Mouse (Mus musculus) heart, adult 9 months (tissue): ENCODE data around the gene Tenm2.

ENCODE experiments used
- DNase-seq, 2 experiments: peaks; one replicate each; pipeline ENCODE4 v3.0.0; 2022; ENCODE audit warnings: low spot score in 2 of 2

Tenm2 gene

DNA sequence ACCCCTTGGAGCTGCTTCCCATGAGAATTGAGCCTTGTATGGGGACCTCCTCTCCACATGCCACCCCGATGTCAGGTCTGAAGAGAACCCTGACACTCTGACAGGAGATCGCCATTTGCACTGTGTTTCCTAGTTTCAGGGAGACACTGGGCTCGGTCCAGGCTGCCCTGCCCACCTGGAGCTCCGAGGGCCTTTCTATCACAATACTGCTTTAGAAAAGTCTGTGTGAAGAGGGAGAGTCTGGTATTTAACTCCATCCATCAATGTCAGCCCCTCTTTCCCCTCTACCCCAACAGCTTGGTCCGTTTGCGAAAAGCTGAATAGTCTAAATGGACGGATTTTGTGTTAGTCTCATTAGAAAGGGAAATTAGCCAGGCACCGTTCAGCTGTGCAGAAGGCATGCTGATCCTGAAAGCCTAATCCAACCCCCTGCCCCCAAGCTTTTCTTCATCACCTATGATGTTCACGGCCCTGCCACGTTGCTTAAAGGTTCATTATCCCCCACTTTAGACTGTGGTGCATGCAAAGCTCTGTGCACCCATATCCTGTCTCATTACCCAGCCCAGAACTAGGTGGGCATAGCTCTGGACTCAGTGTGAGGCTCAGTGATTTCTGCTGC, 538.6 kb downstream of the Tenm2 start:
- no peak for DNase-seq

DNA sequence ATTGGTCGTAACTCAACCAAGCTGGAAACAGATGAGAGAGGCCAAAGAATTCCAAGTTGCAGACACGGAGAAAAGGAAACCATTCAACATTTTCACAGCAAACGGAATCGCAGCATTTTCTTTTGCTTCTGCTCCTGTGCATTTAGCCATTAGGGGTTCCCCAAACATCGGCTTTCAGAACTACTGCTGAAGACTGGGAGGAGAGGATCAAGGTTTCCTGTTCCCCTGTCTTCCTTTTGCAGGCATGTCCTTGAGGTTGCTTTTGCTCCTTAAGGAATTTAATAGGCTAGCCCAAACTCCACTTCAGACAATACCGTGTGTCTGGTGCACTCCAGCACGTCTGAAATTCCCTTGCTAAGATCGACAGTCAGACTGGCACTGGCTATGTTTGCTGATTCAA, 541.0 kb downstream of the Tenm2 start:
- DNase-seq, result no peak

DNA sequence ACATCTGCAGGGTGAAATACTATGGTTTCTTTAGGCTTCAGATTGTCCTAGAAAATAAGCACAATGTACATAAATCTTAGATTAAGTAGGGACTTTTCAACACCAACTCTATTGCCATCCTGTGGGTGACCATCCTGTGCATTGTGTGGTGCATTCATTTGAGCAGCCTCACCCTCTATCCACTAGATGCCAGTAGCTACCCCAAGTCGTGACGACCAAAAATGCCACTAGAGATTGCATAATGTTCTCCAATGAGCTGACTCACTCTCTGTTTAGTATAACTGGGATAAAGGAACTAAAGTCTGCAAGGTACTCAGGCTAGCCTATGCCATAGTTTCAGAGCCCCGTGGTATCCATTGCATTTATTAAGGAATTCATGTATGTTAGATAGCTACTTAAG, 543.1 kb downstream of the Tenm2 start:
- no peak for DNase-seq

DNA sequence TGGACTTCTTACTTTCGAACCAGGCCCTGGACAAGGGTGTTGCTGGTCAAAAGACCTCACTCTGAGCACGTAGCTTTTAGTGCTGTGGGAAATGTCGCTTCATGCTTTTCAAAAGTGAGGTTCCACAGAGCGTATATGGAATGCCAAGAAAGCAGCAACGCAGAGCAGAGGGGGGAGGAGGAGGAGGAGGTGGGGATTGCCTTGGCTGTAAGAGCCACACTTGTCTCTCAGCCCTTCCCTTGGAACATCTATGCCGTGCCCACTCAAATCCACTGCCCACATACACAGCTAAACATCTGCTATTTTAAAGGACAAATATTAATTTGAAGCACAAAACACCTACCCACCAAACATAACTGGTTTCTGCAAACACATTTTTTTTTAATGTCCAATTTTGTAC, 544.9 kb downstream of the Tenm2 start:
- no peak for DNase-seq

DNA sequence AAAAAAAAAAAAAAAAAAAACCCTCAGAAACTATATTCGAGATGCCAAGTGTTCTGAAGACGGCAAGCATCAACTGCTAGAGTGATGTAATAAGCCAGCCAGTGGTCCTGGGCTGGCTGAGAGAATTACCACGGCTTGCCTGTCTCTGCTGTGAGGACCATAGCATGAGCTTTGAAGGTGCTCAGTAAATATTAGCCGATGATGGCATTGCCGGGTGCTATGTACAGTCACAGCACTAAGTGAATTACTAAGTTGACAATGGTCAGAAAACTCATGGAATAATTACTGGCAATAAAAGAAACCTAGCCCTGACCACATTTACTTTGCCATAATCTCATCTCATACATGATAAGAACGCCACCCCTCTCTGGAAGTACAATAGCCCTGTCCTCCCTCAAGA, 549.5 kb downstream of the Tenm2 start:
- DNase-seq, result no peak

DNA sequence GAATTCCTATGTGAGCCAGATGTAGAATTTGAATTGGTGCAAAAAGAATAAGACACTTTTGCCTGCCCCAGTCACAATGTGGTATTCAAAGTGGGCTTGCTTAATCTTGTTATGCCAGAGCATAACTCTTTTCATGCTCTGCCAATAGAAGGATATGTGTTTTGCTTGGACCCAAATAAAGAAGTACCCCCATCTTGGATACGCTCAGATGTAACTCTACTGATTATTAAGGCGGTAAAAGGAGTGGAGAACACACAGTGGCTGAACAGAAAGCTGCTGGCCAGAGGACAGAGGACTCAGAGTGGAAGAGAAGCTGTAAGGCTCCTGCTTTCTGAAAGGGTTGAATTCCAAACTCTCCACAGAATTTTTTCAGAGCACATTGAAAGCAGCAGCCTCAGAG, 556.4 kb downstream of the Tenm2 start:
- DNase-seq, result no peak

DNA sequence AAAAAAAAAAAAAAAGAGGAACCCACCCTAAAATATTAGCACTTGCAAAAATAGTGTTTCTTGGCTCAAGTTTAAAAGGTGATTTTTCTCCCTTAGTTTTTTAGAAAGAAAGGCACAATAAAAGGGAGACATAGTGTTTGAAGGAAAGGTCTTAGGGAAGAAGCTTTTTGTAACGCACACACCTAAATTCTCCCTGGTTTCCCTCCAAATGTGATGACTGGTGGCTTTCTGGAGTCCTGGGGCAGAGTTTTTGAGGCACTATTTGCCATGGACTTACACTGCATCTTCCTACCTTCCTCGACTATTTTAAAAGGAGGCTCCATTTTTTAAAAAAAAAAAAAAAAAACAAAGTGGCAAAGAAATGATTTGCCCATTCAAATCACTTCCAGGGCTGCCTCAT, 557.2 kb downstream of the Tenm2 start:
- DNase-seq, result no peak

DNA sequence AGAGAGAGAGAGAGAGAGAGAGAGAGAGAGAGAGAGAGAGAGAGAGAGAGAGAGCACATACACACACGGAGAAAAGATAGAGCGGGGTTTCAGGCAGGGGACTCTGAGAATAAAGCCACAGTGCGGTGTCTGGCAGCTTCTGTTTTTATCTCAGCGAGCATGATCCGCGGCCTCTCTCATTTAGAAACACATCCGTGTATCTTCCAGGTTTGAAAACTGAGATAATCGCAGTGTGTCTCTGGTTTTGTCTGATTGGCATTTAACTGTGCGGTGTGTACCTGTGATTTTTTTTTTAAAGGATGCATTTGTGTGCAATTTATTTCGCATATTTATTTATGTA, 557.7 kb downstream of the Tenm2 start:
- DNase-seq, result no peak

DNA sequence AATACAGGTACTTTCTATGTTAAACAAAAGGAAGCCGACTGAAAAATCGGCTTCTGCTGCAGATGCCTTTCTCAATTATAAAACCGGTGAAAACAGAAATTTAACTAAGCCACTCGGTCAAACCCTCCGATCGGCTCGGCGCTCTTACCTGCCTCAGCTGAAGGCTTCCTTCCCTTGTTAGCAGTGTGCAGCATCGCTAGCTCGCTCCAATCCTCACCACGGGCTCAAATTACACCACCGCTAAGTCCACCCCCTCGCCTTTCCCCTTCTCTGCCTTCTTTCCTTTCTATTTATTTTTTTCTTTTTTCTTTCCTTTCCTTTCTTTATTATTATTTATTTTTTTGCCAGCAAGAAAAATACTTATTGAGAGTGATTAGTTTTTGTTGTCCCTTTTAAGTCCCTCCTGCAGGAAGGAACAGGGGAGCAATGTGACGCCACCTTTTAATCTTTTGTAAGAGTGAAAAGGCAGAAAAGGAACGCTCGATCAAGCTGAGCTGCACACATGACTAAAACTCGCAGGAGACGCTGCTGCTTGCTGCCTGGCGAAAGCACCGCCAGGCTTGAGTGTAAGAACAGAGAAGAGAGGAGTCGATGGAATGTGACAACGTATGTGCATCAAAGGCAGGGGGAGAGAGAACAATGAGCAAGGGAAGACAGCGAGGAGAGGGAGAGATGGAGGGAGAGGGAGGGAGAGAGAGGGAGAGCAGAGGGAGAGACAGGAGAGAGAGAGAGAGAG, 558.3 kb downstream of the Tenm2 start:
- no peak for DNase-seq

DNA sequence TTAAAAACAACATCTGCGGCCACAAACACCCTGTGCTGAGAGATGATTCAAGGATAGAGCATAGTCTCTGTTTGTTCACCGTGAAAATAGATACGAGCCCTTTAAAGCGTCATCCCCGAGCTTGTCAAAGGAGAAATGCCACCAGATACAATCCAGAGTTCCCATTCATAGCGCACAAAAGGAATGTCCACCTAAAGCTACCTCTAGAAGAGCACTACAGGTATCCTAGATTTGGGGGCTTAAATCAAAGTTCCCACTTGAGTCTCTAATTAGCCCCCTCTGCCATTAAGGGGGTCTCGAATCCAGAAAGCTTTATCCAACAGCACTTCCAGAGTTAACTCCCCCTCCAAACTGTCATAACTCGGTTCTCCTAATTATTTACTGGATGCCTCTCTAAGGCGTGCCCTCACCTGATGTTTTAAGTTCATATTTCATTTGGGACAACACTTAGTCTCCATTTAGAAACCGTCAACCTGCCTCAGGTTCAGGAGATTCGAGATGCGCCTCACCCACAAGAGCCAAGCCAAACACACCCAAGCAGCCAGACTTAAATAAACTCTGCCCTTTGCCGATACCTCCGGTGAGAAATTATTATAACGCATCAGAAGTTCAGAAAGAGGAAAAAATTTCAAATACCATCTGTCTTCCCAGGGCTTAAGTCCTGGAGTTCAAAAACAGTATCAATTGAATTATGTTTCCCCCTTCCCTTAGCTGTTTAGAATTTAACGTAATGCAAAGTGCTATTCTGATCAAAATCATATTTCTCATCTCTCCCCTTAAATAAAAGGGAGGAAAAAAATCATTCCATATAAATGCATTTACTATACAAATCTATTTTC, 559.1 kb downstream of the Tenm2 start:
- DNase-seq, result no peak

DNA sequence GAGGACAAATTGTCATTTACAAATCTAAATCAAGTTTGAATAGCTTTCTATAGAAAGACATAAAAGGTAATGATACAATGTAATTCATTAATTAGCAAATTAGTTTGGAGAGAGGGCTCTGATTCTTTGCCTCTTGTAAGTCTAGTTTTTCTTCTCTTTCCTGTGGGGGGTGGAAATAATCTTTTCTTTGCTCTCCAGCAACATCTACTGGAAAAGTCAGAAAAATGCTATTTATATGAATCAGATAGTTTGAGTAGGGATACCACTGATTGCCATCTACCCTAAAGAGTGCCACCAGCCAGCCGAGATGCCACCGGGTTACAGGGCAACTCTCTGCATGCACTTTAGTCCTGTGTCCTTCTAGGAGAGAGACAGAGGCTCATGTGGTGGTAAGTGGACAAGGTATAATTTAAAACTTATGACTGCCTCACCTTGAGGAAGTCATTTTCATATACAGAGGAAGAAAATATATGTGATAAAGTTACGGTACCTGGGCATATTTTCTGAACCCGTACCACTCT, 560.8 kb downstream of the Tenm2 start:
- no peak for DNase-seq

DNA sequence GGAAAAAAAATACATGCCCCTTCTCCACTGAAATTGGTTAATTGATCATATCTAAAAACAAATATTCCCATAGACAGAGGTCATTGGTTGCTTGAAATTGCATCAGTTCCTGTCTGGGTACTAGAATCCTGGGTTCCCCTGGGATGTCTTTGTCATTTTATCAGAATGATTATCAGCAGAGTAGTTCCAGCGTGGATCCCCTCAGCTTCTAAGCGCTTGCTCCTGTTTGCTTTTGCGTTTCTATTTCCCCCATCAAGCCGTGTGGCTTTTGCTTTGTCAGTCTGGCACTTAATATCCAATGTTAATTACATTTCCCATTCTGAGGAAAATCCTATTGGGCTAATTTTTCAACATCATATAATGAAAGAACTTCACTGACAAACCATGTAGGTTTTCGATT, 561.6 kb downstream of the Tenm2 start:
- DNase-seq, result no peak

DNA sequence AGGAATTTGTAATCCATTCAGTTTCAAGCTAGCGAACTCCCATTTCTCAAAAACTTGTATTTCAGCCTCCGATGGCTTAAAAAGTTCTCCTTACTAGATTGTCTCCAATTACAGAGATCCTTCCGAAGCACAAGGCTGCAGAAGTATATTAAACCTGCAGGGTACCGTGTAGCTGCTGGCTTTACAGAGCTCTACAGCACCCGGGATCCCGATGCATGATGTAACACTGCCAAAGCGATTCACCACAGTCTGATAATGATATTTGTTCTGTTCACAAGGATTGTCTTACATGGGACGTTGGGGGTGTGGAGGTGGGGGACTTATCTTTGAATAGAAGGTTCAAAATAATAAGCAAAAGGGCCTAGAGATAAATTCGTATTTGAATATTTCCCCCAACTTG, 564.6 kb downstream of the Tenm2 start:
- no peak for DNase-seq

DNA sequence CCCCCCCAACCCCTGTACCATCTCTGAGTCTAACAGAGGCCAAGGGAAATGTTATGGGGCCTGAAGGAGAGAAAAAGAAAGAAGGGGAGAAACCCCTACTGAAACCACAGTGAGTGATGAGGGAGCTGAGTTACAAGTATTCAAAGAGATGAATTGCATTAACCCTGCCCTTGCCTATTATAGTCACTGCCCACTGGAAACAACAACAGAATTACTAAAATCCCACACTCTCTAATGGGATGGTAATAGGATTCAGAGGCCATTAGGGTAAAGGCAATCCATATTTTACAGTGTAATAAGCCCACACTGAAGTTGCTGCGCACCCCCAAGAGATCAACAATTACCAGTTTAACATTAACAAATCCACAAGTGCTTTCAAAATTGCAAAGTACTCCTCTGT, 571.7 kb downstream of the Tenm2 start:
- DNase-seq, result no peak

DNA sequence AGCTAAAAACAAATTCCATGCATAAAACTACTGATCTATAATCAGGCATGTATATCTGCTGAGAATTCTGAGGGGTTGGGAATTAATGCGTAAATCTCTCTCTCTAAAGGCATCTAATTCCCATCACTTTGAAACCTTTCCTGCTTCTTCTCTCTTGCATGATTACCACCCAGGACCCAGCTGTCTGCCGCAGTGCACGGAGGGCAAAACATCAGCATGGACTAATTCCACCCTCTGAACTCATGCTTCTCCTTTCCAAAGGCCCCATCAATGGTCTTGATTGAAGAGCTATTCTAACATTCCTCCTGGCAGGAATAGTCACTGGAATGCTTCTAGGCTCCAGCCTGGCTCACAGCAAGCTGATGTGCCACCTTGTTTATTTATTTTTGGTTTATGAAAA, 572.2 kb downstream of the Tenm2 start:
- DNase-seq, result no peak

DNA sequence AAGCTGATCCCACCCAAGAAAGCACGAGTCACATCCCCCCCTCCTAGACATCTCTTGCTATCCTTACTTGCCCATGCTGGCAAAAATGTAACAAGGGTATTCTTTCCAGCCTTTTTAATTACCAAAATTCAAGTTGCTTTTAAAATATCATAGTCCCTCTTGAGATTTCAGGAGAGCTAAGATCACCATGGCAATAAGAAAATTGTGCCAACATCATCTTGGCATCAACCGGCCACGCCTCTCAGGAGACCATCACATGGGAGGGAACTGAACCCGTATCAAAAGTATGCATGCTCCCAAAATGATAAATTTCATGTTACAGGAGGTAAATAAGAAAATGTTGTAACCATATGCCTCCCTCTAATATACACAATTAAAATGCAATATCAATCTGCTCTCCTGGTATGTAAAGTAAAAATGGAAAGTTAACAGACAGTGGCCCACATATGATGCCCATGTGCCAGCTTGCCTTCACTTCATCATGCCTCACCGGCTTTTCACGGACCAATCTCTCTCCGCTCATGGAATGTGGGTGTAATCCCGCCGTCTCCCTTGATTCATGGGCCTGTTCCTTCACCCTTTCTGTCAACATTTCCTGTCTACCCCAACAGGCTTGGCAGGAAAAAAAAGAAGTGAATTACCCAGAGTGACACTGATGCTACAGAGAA, 582.0 kb downstream of the Tenm2 start:
- no peak for DNase-seq

DNA sequence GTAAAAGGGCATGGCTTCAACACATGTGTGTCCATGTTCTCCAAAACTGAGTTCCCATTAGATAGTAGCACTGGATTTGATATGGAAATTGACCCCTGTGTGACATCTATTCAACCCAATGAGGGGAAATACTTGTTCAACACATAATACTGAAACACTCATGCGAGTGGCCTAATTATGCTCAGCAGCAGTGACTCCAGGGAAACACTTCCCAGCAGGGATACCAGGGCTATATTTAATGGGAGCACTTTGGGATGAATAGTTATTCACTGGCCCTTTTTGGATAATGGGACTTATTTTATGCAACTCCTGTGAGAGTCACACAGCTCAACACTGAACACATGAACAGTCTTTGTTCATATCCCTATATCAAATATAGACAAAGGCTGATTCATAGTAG, 588.6 kb downstream of the Tenm2 start:
- DNase-seq, result no peak

DNA sequence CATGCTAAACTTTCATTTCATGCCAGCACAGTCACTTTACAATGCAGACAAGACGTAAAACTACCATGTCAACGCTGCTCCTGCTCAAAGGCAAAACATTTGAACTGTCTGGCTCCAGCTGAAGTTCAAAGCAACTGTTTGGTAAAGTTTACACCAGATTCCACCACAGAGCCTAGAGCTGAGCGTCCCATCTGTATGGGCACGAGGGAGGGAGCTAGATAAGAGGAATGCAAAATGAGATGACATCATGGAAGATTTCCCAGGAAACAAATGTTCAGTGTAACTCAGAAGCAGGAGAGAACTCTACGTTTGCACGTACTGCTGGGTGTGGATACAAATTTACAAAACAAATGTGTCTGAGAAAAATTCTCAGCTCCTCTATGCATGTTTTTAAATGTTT, 600.7 kb downstream of the Tenm2 start:
- no peak for DNase-seq

DNA sequence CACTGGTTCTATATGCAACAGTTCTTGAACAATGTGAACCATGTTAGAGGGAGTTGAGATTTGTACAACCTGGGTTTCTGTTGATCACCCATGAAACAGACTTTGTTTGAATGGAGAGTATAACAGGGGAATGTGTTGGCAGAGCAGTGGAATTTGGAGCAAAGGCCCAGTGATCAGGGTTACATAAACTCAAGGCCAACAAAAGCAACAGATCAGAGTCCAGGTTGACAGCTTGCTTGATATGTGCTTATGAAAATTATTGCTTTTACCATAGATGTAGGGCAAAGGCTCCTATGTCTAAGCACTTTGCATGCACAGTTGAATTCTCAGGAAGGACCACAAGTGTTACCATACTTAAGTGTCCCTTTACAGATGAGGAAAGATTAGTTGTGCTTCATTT, 603.6 kb downstream of the Tenm2 start:
- DNase-seq, result no peak

DNA sequence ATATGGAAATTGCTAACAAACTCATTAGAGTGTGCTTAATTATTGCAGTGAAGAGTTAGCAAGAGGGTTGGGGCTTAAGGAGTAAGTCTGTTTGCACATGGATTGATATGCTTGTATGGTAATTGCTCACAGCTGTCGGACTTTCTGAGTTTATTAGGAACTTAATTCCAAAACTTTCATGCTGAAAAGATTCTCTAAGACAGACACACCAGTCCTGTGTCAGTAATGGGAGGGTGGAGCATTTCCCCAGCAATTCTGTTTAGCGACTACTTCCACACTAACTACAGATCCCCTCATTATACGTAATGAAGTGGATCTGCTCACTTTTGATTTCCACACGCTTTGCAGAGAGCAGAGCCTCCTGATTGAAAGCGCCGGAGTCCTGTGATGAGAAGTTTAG, 622.0 kb downstream of the Tenm2 start:
- no peak for DNase-seq

DNA sequence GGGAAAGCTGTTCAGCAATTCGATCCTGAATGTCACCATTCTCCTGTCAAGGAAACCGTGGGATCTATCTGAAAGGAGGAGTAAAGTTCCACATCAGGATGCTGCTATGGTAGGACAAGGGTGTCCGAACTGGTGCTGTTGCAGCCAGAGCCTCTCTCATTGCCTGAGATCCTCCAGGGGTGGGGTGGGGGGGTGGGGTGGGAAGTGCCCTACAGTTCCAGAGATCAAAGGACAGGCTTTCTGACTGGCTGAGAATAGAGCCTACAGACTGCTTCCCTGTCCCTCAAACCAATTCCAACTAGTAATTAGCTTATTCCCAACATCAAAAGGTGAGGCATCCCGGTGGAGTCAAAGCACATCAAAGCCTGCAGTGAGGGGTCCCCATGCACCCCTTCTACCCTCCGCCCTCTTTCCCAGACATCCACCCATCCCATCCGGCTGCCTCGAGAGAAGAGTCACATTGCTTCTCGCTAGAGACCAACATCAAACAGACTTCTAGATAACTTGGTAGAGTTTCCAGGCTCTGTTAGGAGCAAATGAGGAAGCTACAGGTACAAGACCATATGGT, 630.9 kb downstream of the Tenm2 start:
- DNase-seq, result no peak

DNA sequence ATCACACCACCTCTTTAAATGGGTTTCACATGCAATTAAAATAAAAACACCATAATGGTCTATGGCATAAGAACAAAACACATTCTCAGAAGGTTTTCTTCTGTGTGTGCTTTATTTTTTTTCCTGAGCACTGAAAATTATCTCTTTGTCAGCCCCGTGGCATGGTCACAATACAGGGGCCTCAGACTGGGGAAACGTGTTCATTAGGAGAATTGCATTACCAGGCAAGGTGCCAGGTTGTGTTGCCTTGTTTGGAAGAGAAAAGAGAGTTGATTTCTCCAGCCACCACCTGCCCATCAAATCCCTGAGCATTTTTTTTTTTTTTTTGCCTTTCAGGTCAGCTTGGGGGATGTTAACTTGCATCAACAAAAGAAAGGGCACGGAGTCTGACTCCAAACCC, 631.5 kb downstream of the Tenm2 start:
- no peak for DNase-seq
